Mouse (Mus musculus) left cerebral cortex, postnatal 25 days (tissue): ENCODE data around the gene Foxo3. TPM values are rescaled to one million over a fixed set of nuclear protein-coding genes. Genes with fewer than 3 reads are reported as not detected.

Source experiments
- DNase-seq, 2 experiments: peaks; one replicate each; pipeline ENCODE4 v3.0.0; 2022; ENCODE audit warnings: low spot score in 2 of 2, mixed read lengths in 1 of 2
- intact Hi-C: fragments of 180-260 bp; cut with DNase I; formaldehyde crosslinking; loops from one replicate; pipeline ENCODE4 v1.15.1; 2025
- total RNA-seq, 2 experiments: library from RNA; stranded (reverse); gene quantifications; 2 replicates each; pipeline ENCODE4 v1.2.3; 2021

The Foxo3 gene
- total RNA-seq, 2 experiments from 2014 or later: 65.4 to 73.7 TPM

GRCm38 (mm10) chr10:42202561-42202960 lies 74.0 kb downstream of the Foxo3 start:
- DNase-seq: no peak
- intact Hi-C loops: no loop called here

GRCm38 (mm10) chr10:42199472-42199871 lies 77.1 kb downstream of the Foxo3 start:
- DNase-seq: no peak
- intact Hi-C loops: no loop called here

GRCm38 (mm10) chr10:42198682-42199081 lies 77.9 kb downstream of the Foxo3 start:
- DNase-seq: no peak
- intact Hi-C loops: no loop called here

- no peak for DNase-seq
- intact Hi-C loops: no loop called here
Observed at GRCm38 (mm10) chr10:42194784-42195183, 81.8 kb downstream of the Foxo3 start.

- intact Hi-C loops: no loop called here
- DNase-seq: no peak
Observed at GRCm38 (mm10) chr10:42193981-42194380, 82.6 kb downstream of the Foxo3 start.

GRCm38 (mm10) chr10:42192951-42193350 lies 83.6 kb downstream of the Foxo3 start:
- no peak for DNase-seq
- intact Hi-C loops: no loop called here

GRCm38 (mm10) chr10:42189674-42190434 lies 86.7 kb downstream of the Foxo3 start:
- DNase-seq: no peak
- intact Hi-C loops: no loop called here

GRCm38 (mm10) chr10:42189037-42189436 lies 87.5 kb downstream of the Foxo3 start:
- no peak for DNase-seq
- intact Hi-C loops: no loop called here

GRCm38 (mm10) chr10:42188091-42188490 lies 88.5 kb downstream of the Foxo3 start:
- intact Hi-C loops: no loop called here
- no peak for DNase-seq

- intact Hi-C loops: no loop called here
Observed at GRCm38 (mm10) chr10:42186941-42187401, 89.6 kb downstream of the Foxo3 start.

GRCm38 (mm10) chr10:42180333-42180732 lies 96.2 kb downstream of the Foxo3 start:
- intact Hi-C loops: no loop called here
- no peak for DNase-seq

More at GRCm38 (mm10) chr10:42186941-42187401, 89.6 kb downstream of the Foxo3 start:
- DNase-seq: peak in 1 of 2 experiments; percentile 57

- intact Hi-C loops: no loop called here
- DNase-seq: no peak
Observed at GRCm38 (mm10) chr10:42178751-42179150, 97.8 kb downstream of the Foxo3 start.

- intact Hi-C loops: no loop called here
Observed at GRCm38 (mm10) chr10:42177771-42178674, 98.5 kb downstream of the Foxo3 start.

GRCm38 (mm10) chr10:42174283-42174682 lies 102.3 kb downstream of the Foxo3 start:
- no peak for DNase-seq
- intact Hi-C loops: no loop called here

More at GRCm38 (mm10) chr10:42177771-42178674, 98.5 kb downstream of the Foxo3 start:
- no peak for DNase-seq

- no peak for DNase-seq
- intact Hi-C loops: no loop called here
Observed at GRCm38 (mm10) chr10:42173839-42174238, 102.7 kb downstream of the Foxo3 start.

- intact Hi-C loops: no loop called here
- DNase-seq: no peak
Observed at GRCm38 (mm10) chr10:42170889-42171347, 105.6 kb downstream of the Foxo3 start.

GRCm38 (mm10) chr10:42170201-42170600 lies 106.4 kb downstream of the Foxo3 start:
- DNase-seq: no peak
- intact Hi-C loops: no loop called here

- intact Hi-C loops: loop anchor here (5.0 kb wide), 1 partner anchor 67 kb away; no protein-coding TSS in a partner anchor
- no peak for DNase-seq
Observed at GRCm38 (mm10) chr10:42154727-42155126, 121.8 kb downstream of the Foxo3 start.

GRCm38 (mm10) chr10:42152426-42153205 lies 123.9 kb downstream of the Foxo3 start:
- peak; percentile 16 to 56 for DNase-seq
- intact Hi-C loops: no loop called here
